In the genomic region with DNA sequence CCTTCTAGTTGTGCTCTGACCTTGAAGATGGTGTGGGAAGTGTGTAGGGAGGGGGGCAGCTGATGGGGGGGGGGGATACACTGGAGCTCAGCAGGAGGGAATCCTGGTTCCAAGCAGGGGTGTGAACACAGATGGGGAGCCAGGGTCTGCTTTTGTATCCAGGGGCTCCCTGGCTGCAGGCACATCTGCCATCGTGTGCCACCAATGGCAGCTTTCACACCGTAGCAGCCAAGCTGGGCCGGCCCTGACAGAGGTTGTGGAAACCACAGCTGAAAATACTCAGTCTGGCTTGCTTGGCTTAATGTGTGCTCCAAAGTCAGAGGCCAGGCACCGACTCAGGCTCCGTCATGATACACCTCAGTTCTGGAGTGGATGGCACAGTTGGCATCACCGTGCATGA, we compare ENCODE assay signal across 33 mouse cellular contexts. TPM values are rescaled to one million over a fixed set of nuclear protein-coding genes. Genes with fewer than 3 reads are reported as not detected.
DNase-seq lines count a peak whose midpoint lies in the region; ATAC-seq and TF ChIP-seq lines count a peak whose summit lies in the region.
"Had no signal": no experiment of that assay in that cellular context is flagged by ENCODE, and none has a peak within 500 bp of the region (broad histone marks: within the 10 kb centered on the region; RNA-seq: fewer than 3 reads in every experiment).

No protein-coding gene starts in this region.

- no peak overlapping the region for H3K9ac ChIP-seq in midbrain, embryonic 12.5 days (replicated peaks)
- no peak overlapping the region for H3K9ac ChIP-seq in midbrain, embryonic 11.5 days (ENCODE audit: low read length)
- H3K9ac ChIP-seq in forebrain, embryonic 16.5 days (replicated peaks; ENCODE audit: low read depth, low read length), result no peak overlapping the region
- H3K9ac ChIP-seq: heart, embryonic 12.5 days; hindbrain, embryonic 14.5 days; limb, embryonic 13.5 days; liver, embryonic 12.5 days had no signal

- peaks cover 35% of the 10 kb centered on the region for H3K36me3 ChIP-seq in midbrain, embryonic 12.5 days
- H3K36me3 ChIP-seq in midbrain, embryonic 11.5 days (ENCODE audit: control insufficient read depth, insufficient read depth, low read length), result no peaks in the 10 kb centered on the region
- H3K36me3 ChIP-seq in forebrain, embryonic 16.5 days (ENCODE audit: control insufficient read depth, insufficient read depth), result no peaks in the 10 kb centered on the region

- no peak for TF ChIP-seq POLR2A in brain, embryonic 14.5 days (IDR thresholded peaks at IDR 0.05; ENCODE audit: borderline replicate concordance, extremely low read depth, insufficient read depth, insufficient read length, poor library complexity, severe bottlenecking)

- no peaks in the 10 kb centered on the region for H3K9me3 ChIP-seq in midbrain, embryonic 12.5 days
- no peaks in the 10 kb centered on the region for H3K9me3 ChIP-seq in midbrain, embryonic 11.5 days (ENCODE audit: control insufficient read depth, low read length)
- H3K9me3 ChIP-seq in forebrain, embryonic 16.5 days (ENCODE audit: control insufficient read depth, low read length), result no peaks in the 10 kb centered on the region
- H3K9me3 ChIP-seq: embryonic facial prominence, embryonic 10.5 days; heart, embryonic 12.5 days; limb, embryonic 13.5 days; liver, embryonic 12.5 days had no signal

- 69% methylated on average over 6 of the region's 6 CpGs for WGBS in midbrain, embryonic 12.5 days
- WGBS in midbrain, embryonic 11.5 days, result 71% methylated on average over 6 of the region's 6 CpGs
- 44% methylated on average over 6 of the region's 6 CpGs for WGBS in forebrain, embryonic 16.5 days

- H3K4me2 ChIP-seq in midbrain, embryonic 12.5 days (replicated peaks), result no peak overlapping the region
- no peak overlapping the region for H3K4me2 ChIP-seq in midbrain, embryonic 11.5 days
- no peak overlapping the region for H3K4me2 ChIP-seq in forebrain, embryonic 16.5 days (ENCODE audit: low read length)
- H3K4me2 ChIP-seq: heart, embryonic 12.5 days; hindbrain, embryonic 14.5 days; limb, embryonic 13.5 days; liver, embryonic 12.5 days had no signal

- no peak for ATAC-seq in CD4-positive, CD25-positive, alpha-beta regulatory T cell, adult 4 months
- ATAC-seq in midbrain, embryonic 12.5 days (ENCODE audit: low FRiP score, low read depth), result no peak
- ATAC-seq in midbrain, embryonic 11.5 days (ENCODE audit: low FRiP score), result no peak
- ATAC-seq in forebrain, embryonic 16.5 days, result no peak
- no peak for ATAC-seq in monocyte, adult 5-6 weeks (replicated peaks; ENCODE audit: insufficient number of reproducible peaks, low FRiP score, low TSS enrichment, poor library complexity, severe bottlenecking)
- ATAC-seq: intestine, postnatal 0 days; liver, embryonic 12.5 days had no signal

- H3K27me3 ChIP-seq in midbrain, embryonic 12.5 days, result no peaks in the 10 kb centered on the region
- H3K27me3 ChIP-seq in midbrain, embryonic 11.5 days (ENCODE audit: control insufficient read depth, insufficient read depth, low read length), result no peaks in the 10 kb centered on the region
- no peaks in the 10 kb centered on the region for H3K27me3 ChIP-seq in forebrain, embryonic 16.5 days (replicated peaks; ENCODE audit: control insufficient read depth, insufficient read depth, low read length)
- H3K27me3 ChIP-seq: heart, embryonic 12.5 days; limb, embryonic 13.5 days; liver, embryonic 12.5 days had no signal

- no peak for TF ChIP-seq CTCF in brain, embryonic 14.5 days (IDR thresholded peaks at IDR 0.05; ENCODE audit: borderline replicate concordance, extremely low read depth, insufficient read depth, insufficient read length)

- DNase-seq in CD4-positive, CD25-positive, alpha-beta regulatory T cell, adult 2 months (ENCODE audit: low read depth, low spot score), result peak; percentile 41
- DNase-seq in midbrain, embryonic 11.5 days (ENCODE audit: low spot score, missing footprints), result no peak
- DNase-seq in brain, embryonic 14.5 days (ENCODE audit: low read depth), result peak; percentile 64
- no peak for DNase-seq in gastrocnemius, postnatal 25 days
- DNase-seq: adrenal gland, postnatal 25 days; cerebellum, adult 11 months; cerebellum, postnatal 10 days; gastrocnemius, postnatal 14 days; heart, adult 18-20 months; heart, postnatal 10 days; kidney, postnatal 25 days; lung, adult 18-20 months; lung, postnatal 10 days; right cerebral cortex, postnatal 4 days; thymus, adult 18-20 months had no signal

- H3K4me1 ChIP-seq in midbrain, embryonic 12.5 days, result peaks cover 44% of the 10 kb centered on the region
- H3K4me1 ChIP-seq in midbrain, embryonic 11.5 days (ENCODE audit: control insufficient read depth, insufficient read depth, low read length), result peaks cover 28% of the 10 kb centered on the region
- peaks cover 31% of the 10 kb centered on the region for H3K4me1 ChIP-seq in forebrain, embryonic 16.5 days (replicated peaks; ENCODE audit: control insufficient read depth, insufficient read depth, low read length)

- no peak overlapping the region for H3K4me3 ChIP-seq in midbrain, embryonic 12.5 days
- H3K4me3 ChIP-seq in midbrain, embryonic 11.5 days (ENCODE audit: low read depth, low read length), result no peak overlapping the region
- no peak overlapping the region for H3K4me3 ChIP-seq in forebrain, embryonic 16.5 days (replicated peaks; ENCODE audit: low read length)
- H3K4me3 ChIP-seq: embryonic facial prominence, embryonic 10.5 days; heart, embryonic 12.5 days; limb, embryonic 13.5 days; liver, embryonic 12.5 days had no signal

- H3K27ac ChIP-seq in midbrain, embryonic 12.5 days (replicated peaks), result peak overlapping the region; percentile 93
- no peak overlapping the region for H3K27ac ChIP-seq in midbrain, embryonic 11.5 days (ENCODE audit: low read depth, low read length)
- H3K27ac ChIP-seq in forebrain, embryonic 16.5 days (ENCODE audit: low read length), result peak overlapping the region; percentile 90; the same call in 1 of the 2 replicates
- H3K27ac ChIP-seq: embryonic facial prominence, embryonic 10.5 days; limb, embryonic 13.5 days; liver, embryonic 12.5 days had no signal

RNA-seq across cellular contexts. Expression of a gene that starts 15.1 kb away (rescaled TPM):
- 100 to 1,000 TPM in 1 of 2 experiments, 10 to 100 TPM in 1; 95.9 to 158 TPM for polyA plus RNA-seq in CD4-positive, CD25-positive, alpha-beta regulatory T cell, adult 4 months (2017; shearing (Covaris generic))
- polyA plus RNA-seq in midbrain, embryonic 12.5 days (2016; fragmentation: Nextera tagmentation; extraction: Ambion mirVana), result 16.3 and 16.8 TPM in 2 replicates
- polyA plus RNA-seq in midbrain, embryonic 11.5 days (2014; fragmentation: Nextera tagmentation; extraction: Ambion mirVana), result 7.0 and 9.1 TPM in 2 replicates
- 7.7 and 9.1 TPM in 2 replicates for polyA plus RNA-seq in brain, embryonic 14.5 days (2012; rRNA removed)
- polyA plus RNA-seq in forebrain, embryonic 16.5 days (2015; fragmentation: Nextera tagmentation; extraction: Ambion mirVana), result 10.6 and 11.2 TPM in 2 replicates
- total RNA-seq in monocyte, adult 5-6 weeks (2017), result 70.1 to 153 TPM (median 72.2 TPM) in 3 replicates
- total RNA-seq in gastrocnemius, postnatal 25 days (2021), result 1 to 10 TPM; 1.1 to 1.4 TPM

RNA-seq across cellular contexts. Expression of a gene that starts 25.8 kb away (rescaled TPM):
- polyA plus RNA-seq in CD4-positive, CD25-positive, alpha-beta regulatory T cell, adult 4 months (2017; shearing (Covaris generic)), result under 1 TPM in 1 of 2 experiments, not detected in 1; 0.43 TPM
- polyA plus RNA-seq in midbrain, embryonic 12.5 days (2016; fragmentation: Nextera tagmentation; extraction: Ambion mirVana), result not detected in 2 replicates
- not detected in 2 replicates for polyA plus RNA-seq in midbrain, embryonic 11.5 days (2014; fragmentation: Nextera tagmentation; extraction: Ambion mirVana)
- polyA plus RNA-seq in brain, embryonic 14.5 days (2012; rRNA removed), result not detected in 2 replicates
- not detected in 2 replicates for polyA plus RNA-seq in forebrain, embryonic 16.5 days (2015; fragmentation: Nextera tagmentation; extraction: Ambion mirVana)
- total RNA-seq in monocyte, adult 5-6 weeks (2017), result not detected in 3 replicates
- 1 to 10 TPM in 1 of 2 experiments, not detected in 1; 1.8 TPM for total RNA-seq in gastrocnemius, postnatal 25 days (2021)
- total RNA-seq: ES-E14; gastrocnemius, postnatal 14 days; heart, postnatal 10 days; layer of hippocampus, adult 8-10 months; left cerebral cortex, postnatal 25 days; megakaryocyte progenitor cell, adult 5-6 weeks had no signal
- polyA plus RNA-seq: cortical plate, adult 2 months; embryonic facial prominence, embryonic 10.5 days; heart, embryonic 12.5 days; hindbrain, embryonic 14.5 days; intestine, postnatal 0 days; kidney, embryonic 14.5 days; limb, embryonic 13.5 days; liver, embryonic 12.5 days; neural tube, embryonic 14.5 days; stomach, embryonic 16.5 days had no signal

RNA-seq across cellular contexts. Expression of a gene that starts 32.1 kb away (rescaled TPM):
- 1 to 10 TPM in 1 of 2 experiments, under 1 TPM in 1; 0.79 to 1.2 TPM for polyA plus RNA-seq in CD4-positive, CD25-positive, alpha-beta regulatory T cell, adult 4 months (2017; shearing (Covaris generic))
- polyA plus RNA-seq in midbrain, embryonic 12.5 days (2016; fragmentation: Nextera tagmentation; extraction: Ambion mirVana), result not detected in 2 replicates
- polyA plus RNA-seq in midbrain, embryonic 11.5 days (2014; fragmentation: Nextera tagmentation; extraction: Ambion mirVana), result not detected in 2 replicates
- polyA plus RNA-seq in brain, embryonic 14.5 days (2012; rRNA removed), result not detected in 2 replicates
- not detected in 2 replicates for polyA plus RNA-seq in forebrain, embryonic 16.5 days (2015; fragmentation: Nextera tagmentation; extraction: Ambion mirVana)
- not detected in 3 replicates for total RNA-seq in monocyte, adult 5-6 weeks (2017)
- total RNA-seq in gastrocnemius, postnatal 25 days (2021), result under 1 TPM in 1 of 2 experiments, not detected in 1; 0.38 TPM
- total RNA-seq: ES-E14; gastrocnemius, postnatal 14 days; layer of hippocampus, adult 8-10 months; left cerebral cortex, postnatal 25 days; megakaryocyte progenitor cell, adult 5-6 weeks had no signal
- polyA plus RNA-seq: cortical plate, adult 2 months; embryonic facial prominence, embryonic 10.5 days; heart, embryonic 12.5 days; hindbrain, embryonic 14.5 days; intestine, postnatal 0 days; kidney, embryonic 14.5 days; limb, embryonic 13.5 days; liver, embryonic 12.5 days; neural tube, embryonic 14.5 days; stomach, embryonic 16.5 days had no signal

RNA-seq across cellular contexts. Expression of a gene that starts 43.7 kb away (rescaled TPM):
- not detected for polyA plus RNA-seq in CD4-positive, CD25-positive, alpha-beta regulatory T cell, adult 4 months (2017; shearing (Covaris generic))
- not detected in 2 replicates for polyA plus RNA-seq in midbrain, embryonic 12.5 days (2016; fragmentation: Nextera tagmentation; extraction: Ambion mirVana)
- polyA plus RNA-seq in midbrain, embryonic 11.5 days (2014; fragmentation: Nextera tagmentation; extraction: Ambion mirVana), result not detected in 2 replicates
- not detected in 2 replicates for polyA plus RNA-seq in brain, embryonic 14.5 days (2012; rRNA removed)
- not detected in 2 replicates for polyA plus RNA-seq in forebrain, embryonic 16.5 days (2015; fragmentation: Nextera tagmentation; extraction: Ambion mirVana)
- 1.7 TPM in 1 of 3 replicates, not detected in the others for total RNA-seq in monocyte, adult 5-6 weeks (2017)
- 10 to 100 TPM in 1 of 2 experiments, under 1 TPM in 1; 0.38 to 13.6 TPM for total RNA-seq in gastrocnemius, postnatal 25 days (2021)
- total RNA-seq: ES-E14; gastrocnemius, postnatal 14 days; layer of hippocampus, adult 8-10 months; left cerebral cortex, postnatal 25 days had no signal
- polyA plus RNA-seq: cortical plate, adult 2 months; embryonic facial prominence, embryonic 10.5 days; heart, embryonic 12.5 days; hindbrain, embryonic 14.5 days; intestine, postnatal 0 days; kidney, embryonic 14.5 days; limb, embryonic 13.5 days; liver, embryonic 12.5 days; neural tube, embryonic 14.5 days had no signal

Comparison
In these comparisons a context has a peak if more than half of its experiments do, and no peak if none do; other contexts are left out.
1. DNase-seq: peak in CD4-positive, CD25-positive, alpha-beta regulatory T cell, adult 2 months (single experiment) and brain, embryonic 14.5 days (single experiment); none in midbrain, embryonic 11.5 days (single experiment) and gastrocnemius, postnatal 25 days (single experiment).